Mouse (Mus musculus) kidney, postnatal 0 days (tissue): ENCODE results near the gene Btg1. TPM values are rescaled to one million over a fixed set of nuclear protein-coding genes. Genes with fewer than 3 reads are reported as not detected.

Source experiments
- ATAC-seq: fragments of 200-750 bp; cut with Nextera tagmentation; replicated peaks from 2 replicates; pipeline ENCODE4 v1.8.0; 2017; ENCODE audit warnings: low read depth, moderate number of reproducible peaks, moderate TSS enrichment, moderate library complexity; ENCODE audit not compliant: low FRiP score
- DNase-seq: peaks from one replicate; pipeline ENCODE4 v3.0.0-alpha.2; 2016; ENCODE audit warnings: low spot score
- H3K27ac ChIP-seq: fragments of 300-500 bp; sonication (generic); 2 replicates; pipeline ENCODE4 v1.5.1; 2014; ENCODE audit warnings: mild to moderate bottlenecking
- H3K27me3 ChIP-seq: fragments of 300-500 bp; sonication (generic); 2 replicates; pipeline ENCODE4 v1.6.1; 2014; ENCODE audit warnings: low read length, mixed read lengths; ENCODE audit not compliant: insufficient read depth
- H3K36me3 ChIP-seq: fragments of 300-500 bp; sonication (generic); 2 replicates; pipeline ENCODE4 v1.6.1; 2014; ENCODE audit warnings: low read length, mixed read lengths; ENCODE audit not compliant: insufficient read depth
- H3K4me1 ChIP-seq: fragments of 300-500 bp; sonication (generic); replicated peaks from 2 replicates; pipeline ENCODE4 v1.6.1; 2014; ENCODE audit warnings: antibody characterized with exemption, low read length, mixed read lengths; ENCODE audit not compliant: insufficient read depth
- H3K4me2 ChIP-seq: fragments of 300-500 bp; sonication (generic); 2 replicates; pipeline ENCODE4 v1.6.1; 2014; ENCODE audit warnings: mild to moderate bottlenecking, low read length, moderate library complexity, mixed read lengths
- H3K4me3 ChIP-seq: fragments of 300-500 bp; sonication (generic); replicated peaks from 2 replicates; pipeline ENCODE4 v1.5.1; 2014; ENCODE audit warnings: low read depth, low read length
- H3K9ac ChIP-seq: fragments of 300-500 bp; sonication (generic); 2 replicates; pipeline ENCODE4 v1.6.1; 2014; ENCODE audit warnings: low read depth, low read length
- H3K9me3 ChIP-seq: fragments of 300-500 bp; sonication (generic); replicated peaks from 2 replicates; pipeline ENCODE4 v1.6.1; 2016; ENCODE audit warnings: low read length, inconsistent platforms, mixed read lengths
- CTCF ChIP-seq: IDR thresholded peaks from 2 replicates; pipeline ENCODE4 v1.5.1; 2016; ENCODE audit warnings: antibody characterized with exemption, low read depth, mild to moderate bottlenecking, moderate library complexity
- WGBS: fragments of 180-500 bp; shearing (Covaris S2); extraction: QIAGEN DNeasy Blood & Tissue Kit; methylation state at CpG from one replicate; pipeline ENCODE4 v1.1.7; 2014; 5-methylcytosine and 5-hydroxymethylcytosine counted together
- polyA plus RNA-seq: library from polyadenylated mRNA; unstranded; fragments of >200 nt; fragmentation: Nextera tagmentation; extraction: Ambion mirVana; gene quantifications from 2 replicates; pipeline ENCODE4 v1.2.1, GENCODE M21; 2015

The Btg1 gene
- polyA plus RNA-seq, 1 experiment from 2014 or later = 59.5 TPM

DNA sequence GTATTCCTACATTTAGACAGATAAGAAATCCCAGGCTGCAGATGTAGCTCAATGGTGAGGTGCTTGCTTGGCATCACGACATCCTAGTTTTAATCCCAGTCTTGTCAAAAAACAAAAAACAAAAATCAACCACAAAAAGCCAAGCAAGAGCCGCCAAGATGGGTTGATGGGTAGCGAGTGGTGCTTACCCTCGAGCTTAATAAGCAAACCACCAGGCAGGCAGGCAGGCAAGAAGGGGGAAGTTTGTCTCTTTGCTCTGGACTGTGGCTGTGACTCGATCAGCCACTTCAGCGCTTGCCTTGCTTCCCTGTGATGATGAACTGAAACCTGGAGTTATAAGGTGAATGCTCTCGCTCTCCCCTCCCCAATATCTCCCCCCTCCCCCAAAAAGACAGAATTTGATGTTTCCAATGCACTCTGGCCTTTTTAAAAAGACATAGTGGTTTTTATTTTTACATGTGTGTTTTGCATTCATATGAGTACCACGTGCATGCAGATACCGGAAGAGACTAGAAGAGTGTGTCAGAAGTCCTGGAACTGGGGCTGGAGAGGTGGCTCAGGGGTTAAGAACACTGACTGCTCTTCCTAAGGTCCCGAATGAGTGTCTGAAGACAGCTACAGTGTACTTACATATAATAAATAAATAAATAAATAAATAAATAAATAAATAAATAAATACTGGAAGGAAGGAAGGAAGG is 21.2 kb upstream of the Btg1 start:
- 88% methylated on average over 10 of the region's 10 CpGs for WGBS
- Histone ChIP-seq H3K4me1 (no peaks in the 10 kb centered on the region), H3K4me2 (no peak overlapping the region), H3K27me3 (no peaks in the 10 kb centered on the region), H3K36me3 (no peaks in the 10 kb centered on the region), H3K27ac (no peak overlapping the region), H3K9ac (no peak overlapping the region), H3K4me3 (no peak overlapping the region), H3K9me3 (no peaks in the 10 kb centered on the region)
- ATAC-seq (no peak), DNase-seq (no peak)
- no peak for TF ChIP-seq CTCF

GRCm38 (mm10) chr10:96596411-96596810 is 20.4 kb upstream of the Btg1 start:
- 87% methylated on average over 7 of the region's 7 CpGs for WGBS
- DNase-seq = no peak
- Histone ChIP-seq H3K27me3 (no peaks in the 10 kb centered on the region), H3K27ac (no peak overlapping the region), H3K36me3 (no peaks in the 10 kb centered on the region), H3K4me1 (no peaks in the 10 kb centered on the region), H3K4me3 (no peak overlapping the region), H3K9ac (no peak overlapping the region), H3K9me3 (no peaks in the 10 kb centered on the region), H3K4me2 (no peak overlapping the region)
- no peak for TF ChIP-seq CTCF
- ATAC-seq = no peak

GRCm38 (mm10) chr10:96599641-96600040 is 17.2 kb upstream of the Btg1 start:
- ATAC-seq (no peak), DNase-seq (no peak)
- TF ChIP-seq CTCF = no peak
- 85% methylated on average over 5 of the region's 5 CpGs for WGBS
- Histone ChIP-seq H3K4me3 (no peak overlapping the region), H3K36me3 (no peaks in the 10 kb centered on the region), H3K27ac (no peak overlapping the region), H3K9me3 (no peaks in the 10 kb centered on the region), H3K4me2 (no peak overlapping the region), H3K9ac (no peak overlapping the region), H3K4me1 (no peaks in the 10 kb centered on the region), H3K27me3 (no peaks in the 10 kb centered on the region)

DNA sequence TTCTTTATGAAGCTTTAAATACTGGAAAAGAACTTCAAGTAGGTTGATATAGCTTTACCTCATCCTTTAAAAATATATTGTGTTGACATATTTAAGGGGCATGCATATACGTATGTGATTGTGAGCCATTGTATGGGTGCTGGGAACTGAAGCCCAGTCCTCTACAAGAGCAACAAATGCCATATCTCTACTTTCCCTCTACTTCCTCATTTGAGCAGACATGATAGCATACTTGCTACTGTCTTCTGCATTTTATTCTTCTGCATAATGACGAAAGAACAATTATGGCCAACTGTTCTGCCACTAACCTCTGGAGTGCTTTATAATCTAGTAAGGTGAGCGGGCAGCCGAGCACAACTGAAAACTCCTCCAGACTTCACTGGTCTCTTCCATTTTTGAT is 15.1 kb upstream of the Btg1 start:
- Histone ChIP-seq H3K36me3 (no peaks in the 10 kb centered on the region), H3K9me3 (no peaks in the 10 kb centered on the region), H3K4me2 (no peak overlapping the region), H3K4me1 (no peaks in the 10 kb centered on the region), H3K27me3 (no peaks in the 10 kb centered on the region), H3K9ac (no peak overlapping the region), H3K27ac (no peak overlapping the region), H3K4me3 (no peak overlapping the region)
- 96% methylated on average over 4 of the region's 4 CpGs for WGBS
- TF ChIP-seq CTCF = no peak
- DNase-seq (no peak), ATAC-seq (no peak)

- H3K4me2 ChIP-seq = no peak overlapping the region
- H3K9ac ChIP-seq = no peak overlapping the region
- WGBS = 63% methylated on average over 3 of the region's 3 CpGs
- DNase-seq (no peak), ATAC-seq (no peak)
- no peaks in the 10 kb centered on the region for H3K9me3 ChIP-seq
- H3K27ac ChIP-seq = no peak overlapping the region
- no peak overlapping the region for H3K4me3 ChIP-seq
- H3K36me3 ChIP-seq = no peaks in the 10 kb centered on the region
- H3K27me3 ChIP-seq = no peaks in the 10 kb centered on the region
- H3K4me1 ChIP-seq = no peaks in the 10 kb centered on the region
- TF ChIP-seq CTCF = no peak
Observed at GRCm38 (mm10) chr10:96602339-96602738, 14.5 kb upstream of the Btg1 start.

- H3K4me2 ChIP-seq = no peak overlapping the region
- H3K9ac ChIP-seq = no peak overlapping the region
- DNase-seq (no peak), ATAC-seq (no peak)
- no peak overlapping the region for H3K27ac ChIP-seq
- no peaks in the 10 kb centered on the region for H3K27me3 ChIP-seq
- no peaks in the 10 kb centered on the region for H3K4me1 ChIP-seq
- 92% methylated on average over 1 of the region's 1 CpGs for WGBS
- no peaks in the 10 kb centered on the region for H3K36me3 ChIP-seq
- no peaks in the 10 kb centered on the region for H3K9me3 ChIP-seq
- no peak overlapping the region for H3K4me3 ChIP-seq
- TF ChIP-seq CTCF = no peak
Observed at GRCm38 (mm10) chr10:96605168-96605567, 11.6 kb upstream of the Btg1 start.

DNA sequence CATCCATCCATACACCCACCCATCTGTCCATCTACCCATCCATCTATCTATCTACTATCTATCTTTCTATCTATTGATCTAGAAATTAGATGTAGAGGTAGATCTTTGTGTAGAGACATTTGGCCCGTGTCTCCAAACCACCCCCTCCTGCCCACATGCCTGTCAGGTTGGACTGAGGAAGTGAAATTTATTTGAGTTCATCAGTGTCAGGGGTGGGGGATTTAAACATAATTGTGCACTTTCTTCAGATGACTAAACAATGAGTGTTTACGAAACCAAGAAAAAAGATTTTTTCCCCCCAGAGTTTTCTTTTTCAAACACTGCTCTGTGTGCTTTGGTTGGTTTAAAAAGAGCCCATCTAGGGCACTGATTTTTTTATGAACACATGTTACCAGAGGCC is 10.9 kb upstream of the Btg1 start:
- no peaks in the 10 kb centered on the region for H3K4me1 ChIP-seq
- no peak for TF ChIP-seq CTCF
- no peak overlapping the region for H3K9ac ChIP-seq
- H3K27me3 ChIP-seq = no peaks in the 10 kb centered on the region
- 78% methylated on average over 2 of the region's 2 CpGs for WGBS
- no peak overlapping the region for H3K27ac ChIP-seq
- H3K4me2 ChIP-seq = no peak overlapping the region
- DNase-seq = no peak
- no peak overlapping the region for H3K4me3 ChIP-seq
- no peaks in the 10 kb centered on the region for H3K9me3 ChIP-seq
- no peak for ATAC-seq
- H3K36me3 ChIP-seq = no peaks in the 10 kb centered on the region
